Mouse (Mus musculus) liver, embryonic 14 days (tissue): ENCODE data around the gene Gdf3. TPM values are rescaled to one million over a fixed set of nuclear protein-coding genes. Genes with fewer than 3 reads are reported as not detected.

Experiments
- polyA plus RNA-seq: library from polyadenylated mRNA; depleted of rRNA; stranded (reverse); fragments of >200 nt; gene quantifications from 2 replicates; pipeline ENCODE4 v1.2.3, GENCODE M21; 2012; rRNA removed

The Gdf3 gene
- polyA plus RNA-seq = 1.5 and 1.6 TPM in 2 replicates

GRCm38 (mm10) chr6:122609771-122610170, at the start of gene Gdf3:
Gene Gdf3, minus strand, starts transcription at chr6:122610087.

GRCm38 (mm10) chr6:122626110-122626509, 16.2 kb upstream of the Gdf3 start, which contains the start of gene Dppa3:
Gene Dppa3, plus strand, starts transcription at chr6:122626410.

GRCm38 (mm10) chr6:122602242-122602991, 7.5 kb downstream of the Gdf3 start, which contains the start of gene Apobec1:
Gene Apobec1, minus strand, starts transcription at chr6:122602444.

Other genes starting within 250 kb of the Gdf3 start
- gene Rimklb, start 111.3 kb downstream of the Gdf3 start, polyA plus RNA-seq = 0.35 and 1.00 TPM in 2 replicates
- gene Mfap5, start 104.2 kb downstream of the Gdf3 start, polyA plus RNA-seq = 0.12 and 0.27 TPM in 2 replicates
- not detected in 2 replicates for gene Aicda, start 56.3 kb downstream of the Gdf3 start, polyA plus RNA-seq
- 3.6 and 5.6 TPM in 2 replicates for gene Apobec1, start 7.6 kb downstream of the Gdf3 start, polyA plus RNA-seq
- gene Dppa3, start 16.3 kb upstream of the Gdf3 start, polyA plus RNA-seq = not detected in 2 replicates
- 0.01 TPM in 2 replicates for gene Nanog, start 97.4 kb upstream of the Gdf3 start, polyA plus RNA-seq
- gene Slc2a3, start 191.6 kb upstream of the Gdf3 start, polyA plus RNA-seq = 8.7 and 10.6 TPM in 2 replicates
- gene Foxj2, start 209.8 kb upstream of the Gdf3 start, polyA plus RNA-seq = 1.1 and 1.6 TPM in 2 replicates
- 0.50 and 0.66 TPM in 2 replicates for gene C3ar1, start 246.1 kb upstream of the Gdf3 start, polyA plus RNA-seq